ENCODE assay signal across 8 mouse cellular contexts in the genomic region with DNA sequence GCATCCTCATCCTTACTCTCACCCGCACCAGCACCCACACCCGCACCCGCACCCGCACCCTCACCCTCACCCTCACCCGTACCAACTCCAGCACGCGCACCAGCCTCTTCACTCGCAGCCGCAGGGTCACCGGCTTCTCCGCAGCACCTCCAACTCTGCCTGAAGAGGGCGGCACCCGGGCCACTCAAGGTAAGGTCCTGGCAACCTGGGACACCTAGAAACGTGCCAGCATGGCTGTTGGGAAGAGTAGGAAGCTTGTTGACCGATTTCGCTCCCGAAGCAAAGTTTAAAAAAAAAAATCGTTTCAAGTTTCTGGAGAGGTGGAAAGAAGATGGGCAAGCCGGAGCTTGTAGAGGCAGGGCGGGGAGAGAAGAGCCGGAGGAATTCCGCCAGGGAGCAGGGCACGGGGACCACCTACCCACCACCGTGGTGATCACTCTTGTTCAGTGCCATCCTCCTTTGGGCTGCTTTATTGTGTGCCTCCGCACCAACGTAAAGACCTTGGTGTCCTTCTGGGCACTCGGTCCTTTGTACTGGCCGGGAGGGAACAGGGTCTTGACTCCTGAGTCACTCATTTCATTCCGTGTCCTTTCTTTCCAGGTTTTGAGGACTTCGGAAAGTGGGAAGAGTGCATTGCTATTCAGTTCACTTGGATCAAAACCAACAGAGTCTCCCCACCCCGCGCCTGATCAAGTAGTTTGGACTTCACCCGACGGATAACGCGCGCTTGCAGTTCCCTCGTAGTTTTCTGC. TPM values are rescaled to one million over a fixed set of nuclear protein-coding genes. Genes with fewer than 3 reads are reported as not detected.
DNase-seq lines count a peak whose midpoint lies in the region; ATAC-seq and TF ChIP-seq lines count a peak whose summit lies in the region.

No protein-coding gene starts in this region.

- intact Hi-C loops in heart, postnatal 36 days (cut with DNase I), result loop anchor here (2.0 to 5.0 kb wide), 4 partner anchors 35 to 170 kb away; no protein-coding TSS in a partner anchor

- H3K36me3 ChIP-seq in forebrain, embryonic 15.5 days, result no peaks in the 10 kb centered on the region
- peaks cover 17% of the 10 kb centered on the region; the same call in 1 of the 2 replicates for H3K36me3 ChIP-seq in lung, embryonic 14.5 days (ENCODE audit: insufficient read depth)
- no peaks in the 10 kb centered on the region for H3K36me3 ChIP-seq in thymus, adult 2 months (ENCODE audit: control insufficient read depth, insufficient read depth, low read length)

- peak overlapping the region; percentile 85 for H3K9ac ChIP-seq in forebrain, embryonic 15.5 days (replicated peaks)
- H3K9ac ChIP-seq in lung, embryonic 14.5 days, result peak overlapping the region; percentile 95

- 0 out of 2 replicates have a peak, but pooled peaks have one; percentile 20 for TF ChIP-seq POLR2A in thymus, adult 2 months (IDR thresholded peaks at IDR 0.05; ENCODE audit: control insufficient read depth, extremely low read depth, insufficient read depth, low read length, poor library complexity)

- ATAC-seq in forebrain, embryonic 15.5 days (replicated peaks), result peak; percentile 37; the same call in 1 of the 2 replicates
- ATAC-seq in lung, embryonic 14.5 days (ENCODE audit: insufficient read depth), result no peak
- ATAC-seq in neutrophil, adult 5-6 weeks (ENCODE audit: extremely low read depth, insufficient number of reproducible peaks, low FRiP score, poor library complexity, severe bottlenecking), result peak; percentile 45; the same call in 1 of the 2 replicates

- H3K4me3 ChIP-seq in brown adipose tissue, adult 24 weeks (ENCODE audit: insufficient read depth, low read depth, low read length), result peak overlapping the region; percentile 78
- peak overlapping the region; percentile 93 for H3K4me3 ChIP-seq in forebrain, embryonic 15.5 days
- H3K4me3 ChIP-seq in layer of hippocampus, adult 2 months, result peak overlapping the region; percentile 67
- peak overlapping the region; percentile 91 for H3K4me3 ChIP-seq in lung, embryonic 14.5 days (ENCODE audit: low read depth, low read length)
- peak overlapping the region; percentile 60 for H3K4me3 ChIP-seq in thymus, adult 2 months (ENCODE audit: control insufficient read depth, insufficient read depth, low read length)

- no peaks in the 10 kb centered on the region for H3K27me3 ChIP-seq in forebrain, embryonic 15.5 days
- H3K27me3 ChIP-seq in lung, embryonic 14.5 days (ENCODE audit: insufficient read depth, low read length), result no peaks in the 10 kb centered on the region
- H3K27me3 ChIP-seq in thymus, adult 2 months (ENCODE audit: control insufficient read depth, insufficient read depth, low read length), result no peaks in the 10 kb centered on the region

- peak overlapping the region; percentile 23 for H3K27ac ChIP-seq in brown adipose tissue, adult 24 weeks (replicated peaks; ENCODE audit: low read depth, low read length)
- peak overlapping the region; percentile 96 for H3K27ac ChIP-seq in forebrain, embryonic 15.5 days (replicated peaks)
- H3K27ac ChIP-seq in layer of hippocampus, adult 2 months, result peak overlapping the region; percentile 85
- H3K27ac ChIP-seq in lung, embryonic 14.5 days (ENCODE audit: low read depth), result peak overlapping the region; percentile 96
- peak overlapping the region; percentile 5; the same call in 1 of the 2 replicates for H3K27ac ChIP-seq in thymus, adult 2 months (ENCODE audit: control insufficient read depth, insufficient read depth, low read length)

- DNase-seq in CD8-positive naive resting alpha-beta T cell, adult 2 months (ENCODE audit: low read depth in 2 of 2, low spot score in 2 of 2), result peak; percentile 45 to 49
- DNase-seq in heart, postnatal 36 days, result peak; percentile 59 to 64
- peak in 1 of 2 experiments; percentile 40 for DNase-seq in layer of hippocampus, adult 2 months (ENCODE audit: low spot score in 2 of 2)
- peak; percentile 74 for DNase-seq in lung, embryonic 14.5 days
- DNase-seq in thymus, adult 2 months, result peak; percentile 85

- H3K9me3 ChIP-seq in forebrain, embryonic 15.5 days, result no peaks in the 10 kb centered on the region
- H3K9me3 ChIP-seq in lung, embryonic 14.5 days (ENCODE audit: low read depth, low read length), result no peaks in the 10 kb centered on the region

- peak overlapping the region; percentile 75 for H3K4me2 ChIP-seq in forebrain, embryonic 15.5 days (replicated peaks)
- peak overlapping the region; percentile 83 for H3K4me2 ChIP-seq in lung, embryonic 14.5 days

- no peaks in the 10 kb centered on the region; the same call in 1 of the 2 replicates for H3K4me1 ChIP-seq in brown adipose tissue, adult 24 weeks (ENCODE audit: control insufficient read depth, insufficient read depth, insufficient read length, low read length)
- H3K4me1 ChIP-seq in forebrain, embryonic 15.5 days, result peaks cover 22% of the 10 kb centered on the region
- peaks cover 30% of the 10 kb centered on the region for H3K4me1 ChIP-seq in lung, embryonic 14.5 days (ENCODE audit: insufficient read depth)
- H3K4me1 ChIP-seq in thymus, adult 2 months (replicated peaks; ENCODE audit: control insufficient read depth, insufficient read depth, low read length), result peaks cover 31% of the 10 kb centered on the region

- TF ChIP-seq CTCF in layer of hippocampus, adult 2 months (conservative IDR thresholded peaks at IDR 0.05), result peak; percentile 57
- TF ChIP-seq CTCF in lung, embryonic 14.5 days (IDR thresholded peaks at IDR 0.05; ENCODE audit: low read depth), result peak; percentile 58
- peak; percentile 64; the same call in 1 of the 2 replicates for TF ChIP-seq CTCF in thymus, adult 2 months (IDR thresholded peaks at IDR 0.05; ENCODE audit: borderline replicate concordance, control insufficient read depth, extremely low read depth, insufficient read depth, low read length, poor library complexity)

- under 1% methylated on average over 38 of the region's 38 CpGs for WGBS in forebrain, embryonic 15.5 days
- under 1% methylated on average over 38 of the region's 38 CpGs for WGBS in lung, embryonic 14.5 days
- 10% methylated on average over 37 of the region's 38 CpGs for WGBS in thymus, adult 2 months

RNA-seq across cellular contexts. Expression of a gene that starts 1.6 kb away (rescaled TPM):
- 5.5 and 14.5 TPM in 2 replicates for polyA plus RNA-seq in brown adipose tissue, adult 24 weeks (2012; ENCODE audit: insufficient read depth, insufficient read length, missing spikeins)
- 23.3 and 24.3 TPM in 2 replicates for polyA plus RNA-seq in forebrain, embryonic 15.5 days (2015; fragmentation: Nextera tagmentation; extraction: Ambion mirVana)
- total RNA-seq in heart, postnatal 36 days (2021), result 10 to 100 TPM in 1 of 2 experiments, 1 to 10 TPM in 1; 9.8 to 17.3 TPM
- 10 to 100 TPM; 16.7 to 18.3 TPM for total RNA-seq in layer of hippocampus, adult 2 months (2021)
- polyA plus RNA-seq in lung, embryonic 14.5 days (2014; fragmentation: Nextera tagmentation; extraction: Ambion mirVana), result 134 and 137 TPM in 2 replicates
- 2.0 and 4.5 TPM in 2 replicates for total RNA-seq in neutrophil, adult 5-6 weeks (2017)
- 14.3 and 24.9 TPM in 2 replicates for polyA plus RNA-seq in thymus, adult 2 months (2012; rRNA removed)

RNA-seq across cellular contexts. Expression of a gene that starts 34.6 kb away (rescaled TPM):
- 115 and 130 TPM in 2 replicates for polyA plus RNA-seq in brown adipose tissue, adult 24 weeks (2012; ENCODE audit: insufficient read depth, insufficient read length, missing spikeins)
- 210 and 219 TPM in 2 replicates for polyA plus RNA-seq in forebrain, embryonic 15.5 days (2015; fragmentation: Nextera tagmentation; extraction: Ambion mirVana)
- 10 to 100 TPM; 60.7 to 74.5 TPM for total RNA-seq in heart, postnatal 36 days (2021)
- total RNA-seq in layer of hippocampus, adult 2 months (2021), result 100 to 1,000 TPM; 157 to 162 TPM
- 301 and 316 TPM in 2 replicates for polyA plus RNA-seq in lung, embryonic 14.5 days (2014; fragmentation: Nextera tagmentation; extraction: Ambion mirVana)
- 347 and 391 TPM in 2 replicates for total RNA-seq in neutrophil, adult 5-6 weeks (2017)
- 20.0 and 23.3 TPM in 2 replicates for polyA plus RNA-seq in thymus, adult 2 months (2012; rRNA removed)

Comparison
In these comparisons a context has a peak if more than half of its experiments do, and no peak if none do; other contexts are left out.
1. H3K27ac ChIP-seq: peak in every context shown above with its lines; median percentile 96 in forebrain, embryonic 15.5 days; 96 in lung, embryonic 14.5 days; 85 in layer of hippocampus, adult 2 months; 23 in brown adipose tissue, adult 24 weeks; 5 in thymus, adult 2 months.